Mouse (Mus musculus) thymus, postnatal 0 days (tissue): ENCODE results near the gene Sgo2a. TPM values are rescaled to one million over a fixed set of nuclear protein-coding genes. Genes with fewer than 3 reads are reported as not detected.
A peak's percentile ranks its signal among the peaks of the same experiment; 100 is the strongest.
"Not testable (repeated sequence)": the region's sequence is repeated elsewhere in the genome, so short reads cannot be mapped to it uniquely, and the experiment has no call there.

Source experiments
- DNase-seq: peaks from one replicate; pipeline ENCODE4 v3.0.0-alpha.2; 2015; ENCODE audit warnings: low spot score
- polyA plus RNA-seq: library from polyadenylated mRNA; unstranded; fragments of >200 nt; fragmentation: Nextera tagmentation; extraction: Ambion mirVana; gene quantifications from 2 replicates; pipeline ENCODE4 v1.2.1, GENCODE M21; 2015

Sgo2a gene
- polyA plus RNA-seq, 1 experiment from 2014 or later, result 18.6 TPM

- no peak for DNase-seq
Measured at GRCm38 (mm10) chr1:58030156-58030871, 34.5 kb downstream of the Sgo2a start.

- DNase-seq, result peak; percentile 76
Measured at GRCm38 (mm10) chr1:58031160-58031769, 35.5 kb downstream of the Sgo2a start.

- not testable (repeated sequence) for DNase-seq
Measured at GRCm38 (mm10) chr1:58037306-58037705, 41.5 kb downstream of the Sgo2a start.

GRCm38 (mm10) chr1:58045076-58045475 is 49.3 kb downstream of the Sgo2a start:
- no peak for DNase-seq

GRCm38 (mm10) chr1:58045546-58045945 is 49.8 kb downstream of the Sgo2a start:
- no peak for DNase-seq

- no peak for DNase-seq
Measured at GRCm38 (mm10) chr1:58046721-58047290, 51.0 kb downstream of the Sgo2a start.

GRCm38 (mm10) chr1:58049126-58049525 is 53.4 kb downstream of the Sgo2a start:
- DNase-seq, result no peak

GRCm38 (mm10) chr1:58055598-58055997 is 59.8 kb downstream of the Sgo2a start:
- no peak for DNase-seq

- no peak for DNase-seq
Measured at GRCm38 (mm10) chr1:58056074-58056807, 60.5 kb downstream of the Sgo2a start.

GRCm38 (mm10) chr1:58056939-58057338 is 61.2 kb downstream of the Sgo2a start:
- DNase-seq, result no peak

GRCm38 (mm10) chr1:58058846-58059245 is 63.1 kb downstream of the Sgo2a start:
- no peak for DNase-seq

GRCm38 (mm10) chr1:58062131-58062530 is 66.4 kb downstream of the Sgo2a start:
- no peak for DNase-seq

- DNase-seq, result no peak
Measured at GRCm38 (mm10) chr1:58065151-58065550, 69.4 kb downstream of the Sgo2a start.

GRCm38 (mm10) chr1:58065606-58066005 is 69.8 kb downstream of the Sgo2a start:
- DNase-seq, result no peak

GRCm38 (mm10) chr1:58069181-58069580 is 73.4 kb downstream of the Sgo2a start:
- no peak for DNase-seq

- DNase-seq, result no peak
Measured at GRCm38 (mm10) chr1:58070091-58070490, 74.3 kb downstream of the Sgo2a start.

- DNase-seq, result no peak
Measured at GRCm38 (mm10) chr1:58071006-58071405, 75.2 kb downstream of the Sgo2a start.

GRCm38 (mm10) chr1:58071509-58071908 is 75.7 kb downstream of the Sgo2a start:
- no peak for DNase-seq

- no peak for DNase-seq
Measured at GRCm38 (mm10) chr1:58072416-58072815, 76.6 kb downstream of the Sgo2a start.

- DNase-seq, result peak; percentile 3
Measured at GRCm38 (mm10) chr1:58072991-58073730, 77.4 kb downstream of the Sgo2a start.

- no peak for DNase-seq
Measured at GRCm38 (mm10) chr1:58074266-58074665, 78.5 kb downstream of the Sgo2a start.
